Mouse (Mus musculus): ENCODE results near the gene Hacd2.

GRCm38 (mm10) chr16:35046081-35046775 is 24.0 kb downstream of the Hacd2 start:
- TF ChIP-seq CTCF (IDR thresholded peaks at IDR 0.05; ENCODE audit: control insufficient read depth, insufficient read depth, insufficient replicate concordance, low read depth, low read length) (no peak), POLR2A (IDR thresholded peaks at IDR 0.05; ENCODE audit: control insufficient read depth, low read depth, low read length) (no peak)

Data from testis, adult 2 months (tissue).